8 mouse cellular contexts compared by ENCODE assay signal in the genomic region with DNA sequence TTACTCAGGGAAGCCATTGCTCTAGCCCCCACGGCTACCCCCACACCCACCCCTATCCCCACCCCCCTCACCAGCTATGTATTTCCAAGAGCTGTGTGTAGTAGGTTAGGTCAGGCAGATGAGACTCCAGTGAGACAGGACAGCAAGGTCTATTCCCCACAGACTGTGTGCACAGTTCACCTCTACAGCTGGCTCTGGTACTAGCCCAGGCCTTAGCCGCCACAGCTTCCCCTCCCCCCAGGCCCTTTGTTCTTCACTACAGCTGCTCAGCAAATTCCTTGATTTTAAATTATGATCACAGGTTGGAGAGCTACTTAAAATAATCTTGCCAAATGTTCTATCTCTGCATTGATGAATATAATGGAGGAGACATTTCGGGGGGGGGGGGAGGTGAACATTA.
DNase-seq lines count a peak whose midpoint lies in the region; ATAC-seq and TF ChIP-seq lines count a peak whose summit lies in the region.

No protein-coding gene starts in this region.

- H3K9me3 ChIP-seq in forebrain, embryonic 14.5 days (replicated peaks; ENCODE audit: control insufficient read depth, low read length): no peaks in the 10 kb centered on the region

- no peaks in the 10 kb centered on the region for H3K27me3 ChIP-seq in forebrain, embryonic 14.5 days (replicated peaks; ENCODE audit: control insufficient read depth, insufficient read depth, low read length)
- H3K27me3 ChIP-seq in thymus, adult 2 months (ENCODE audit: control insufficient read depth, insufficient read depth, low read length): no peaks in the 10 kb centered on the region

- no peak for TF ChIP-seq POLR2A in thymus, adult 2 months (IDR thresholded peaks at IDR 0.05; ENCODE audit: control insufficient read depth, extremely low read depth, insufficient read depth, low read length, poor library complexity)

- 12% methylated on average over 3 of the region's 3 CpGs for WGBS in forebrain, embryonic 14.5 days
- WGBS in thymus, adult 2 months: 26% methylated on average over 3 of the region's 3 CpGs

- TF ChIP-seq CTCF in thymus, adult 2 months (IDR thresholded peaks at IDR 0.05; ENCODE audit: borderline replicate concordance, control insufficient read depth, extremely low read depth, insufficient read depth, low read length, poor library complexity): no peak

- DNase-seq in 3T3-L1 (ENCODE audit: low read depth, low spot score): peak; percentile 69
- DNase-seq in Muller cell, postnatal 12 days (ENCODE audit: inconsistent ontology term): peak; percentile 89
- peak; percentile 85 for DNase-seq in forebrain, embryonic 14.5 days (ENCODE audit: low spot score)
- DNase-seq in kidney, adult 11 months: peak; percentile 68
- peak; percentile 57 for DNase-seq in lung, postnatal 10 days
- DNase-seq in thymus, adult 2 months: peak; percentile 56
- DNase-seq in spleen, postnatal 10 days (ENCODE audit: low spot score in 2 of 2): no peak
- no peak for DNase-seq in left cerebral cortex, postnatal 36 days (ENCODE audit: low spot score in 2 of 2)

- H3K27ac ChIP-seq in forebrain, embryonic 14.5 days (ENCODE audit: low read depth, low read length): peak overlapping the region; percentile 93
- H3K27ac ChIP-seq in thymus, adult 2 months (ENCODE audit: control insufficient read depth, insufficient read depth, low read length): peak overlapping the region; percentile 86

- H3K4me1 ChIP-seq in forebrain, embryonic 14.5 days (ENCODE audit: control insufficient read depth, insufficient read depth, low read length): peaks cover 17% of the 10 kb centered on the region
- H3K4me1 ChIP-seq in thymus, adult 2 months (replicated peaks; ENCODE audit: control insufficient read depth, insufficient read depth, low read length): peaks cover 50% of the 10 kb centered on the region

- no peak overlapping the region for H3K4me3 ChIP-seq in forebrain, embryonic 14.5 days (ENCODE audit: low read depth, low read length)
- H3K4me3 ChIP-seq in thymus, adult 2 months (ENCODE audit: control insufficient read depth, insufficient read depth, low read length): no peak overlapping the region

- H3K4me2 ChIP-seq in forebrain, embryonic 14.5 days (ENCODE audit: low read length): peak overlapping the region; percentile 24; the same call in 1 of the 2 replicates

- intact Hi-C loops in left cerebral cortex, postnatal 36 days (cut with DNase I): no loop called here

- no peaks in the 10 kb centered on the region for H3K36me3 ChIP-seq in forebrain, embryonic 14.5 days (ENCODE audit: control insufficient read depth, insufficient read depth, low read length)
- no peaks in the 10 kb centered on the region for H3K36me3 ChIP-seq in thymus, adult 2 months (ENCODE audit: control insufficient read depth, insufficient read depth, low read length)

- H3K9ac ChIP-seq in forebrain, embryonic 14.5 days (ENCODE audit: low read length): peak overlapping the region; percentile 29; the same call in 1 of the 2 replicates

- ATAC-seq in forebrain, embryonic 14.5 days: peak; percentile 88

Comparison
In these comparisons a context has a peak if more than half of its experiments do, and no peak if none do; other contexts are left out.
1. DNase-seq: peak in 3T3-L1 (single experiment), Muller cell, postnatal 12 days (single experiment), forebrain, embryonic 14.5 days (single experiment), kidney, adult 11 months (single experiment), lung, postnatal 10 days (single experiment) and thymus, adult 2 months (single experiment); none in spleen, postnatal 10 days (0 of 2) and left cerebral cortex, postnatal 36 days (0 of 2).